Mouse (Mus musculus) MEL (cell line): Measurements from ENCODE around the gene Lrrc23. TPM values are rescaled to one million over a fixed set of nuclear protein-coding genes. Genes with fewer than 3 reads are reported as not detected.

Source experiments
- DNase-seq: peaks from one replicate; pipeline ENCODE4 v3.0.0; 2011; ENCODE audit warnings: low read depth, low spot score
- H3K27ac ChIP-seq: 2 replicates; pipeline ENCODE4 v1.5.1; 2012; ENCODE audit warnings: low read depth, mild to moderate bottlenecking, control low read depth, low read length, moderate library complexity; ENCODE audit not compliant: control insufficient read depth
- H3K27me3 ChIP-seq, 2 experiments: fragments of 150-350 bp in 1 of 2; sonication (generic) in 1 of 2; 2 replicates each; pipeline ENCODE4 v1.6.1; 2012; ENCODE audit warnings: low read length in 2 of 2, mild to moderate bottlenecking in 2 of 2, improper control_type of control experiment in 1 of 2, moderate library complexity in 1 of 2; ENCODE audit not compliant: insufficient read depth in 2 of 2, control insufficient read depth in 1 of 2
- H3K36me3 ChIP-seq, 2 experiments: 2 replicates each; pipeline ENCODE4 v1.6.1; 2012 to 2014; ENCODE audit warnings: low read length in 2 of 2, improper control_type of control experiment in 1 of 2, inconsistent platforms in 1 of 2, mild to moderate bottlenecking in 1 of 2; ENCODE audit not compliant: insufficient read depth in 2 of 2, control insufficient read depth in 1 of 2
- H3K4me1 ChIP-seq, 2 experiments: fragments of 150-350 bp in 1 of 2; sonication (generic) in 1 of 2; 2 replicates each; pipeline ENCODE4 v1.6.1; 2012; ENCODE audit warnings: low read length in 2 of 2, improper control_type of control experiment in 1 of 2, mild to moderate bottlenecking in 1 of 2; ENCODE audit not compliant: insufficient read depth in 2 of 2, control insufficient read depth in 1 of 2
- H3K4me3 ChIP-seq, 2 experiments: fragments of 150-350 bp in 1 of 2; sonication (generic) in 1 of 2; 2 replicates each; pipeline ENCODE4 v1.5.1; 2012; ENCODE audit warnings: low read depth in 2 of 2, low read length in 2 of 2, mild to moderate bottlenecking in 2 of 2, moderate library complexity in 2 of 2, control low read depth in 1 of 2, improper control_type of control experiment in 1 of 2; ENCODE audit not compliant: control insufficient read depth in 1 of 2, insufficient read depth in 1 of 2
- H3K79me2 ChIP-seq: 2 replicates; pipeline ENCODE4 v1.6.1; 2012; ENCODE audit warnings: mild to moderate bottlenecking, low read length, moderate library complexity; ENCODE audit not compliant: control insufficient read depth, poor library complexity, insufficient read depth
- H3K9ac ChIP-seq: 2 replicates; pipeline ENCODE4 v1.6.1; 2012; ENCODE audit warnings: low read depth, mild to moderate bottlenecking, control low read depth, low read length, moderate library complexity; ENCODE audit not compliant: control insufficient read depth, poor library complexity, severe bottlenecking
- H3K9me3 ChIP-seq: fragments of 150-350 bp; sonication (generic); replicated peaks from 2 replicates; pipeline ENCODE4 v1.6.1; 2012; ENCODE audit warnings: mild to moderate bottlenecking, low read length, improper control_type of control experiment, moderate library complexity; ENCODE audit not compliant: insufficient read depth
- BHLHE40 ChIP-seq: IDR thresholded peaks from 2 replicates; pipeline ENCODE4 v1.6.1; 2012; ENCODE audit warnings: low read depth, mild to moderate bottlenecking, inconsistent platforms, low read length, improper control_type of control experiment, borderline replicate concordance
- CHD1 ChIP-seq: IDR thresholded peaks from 2 replicates; pipeline ENCODE4 v1.6.1; 2012; ENCODE audit warnings: low read depth, mild to moderate bottlenecking, inconsistent platforms, low read length, improper control_type of control experiment
- CHD2 ChIP-seq: IDR thresholded peaks from 2 replicates; pipeline ENCODE4 v1.6.1; 2011; ENCODE audit warnings: low read length, improper control_type of control experiment
- CTCF ChIP-seq, 3 experiments: IDR thresholded peaks in 2 of 3; conservative IDR thresholded peaks in 1 of 3; 2 replicates each; pipeline ENCODE4 v1.5.1; 2011 to 2012; ENCODE audit warnings: low read length in 3 of 3, low read depth in 2 of 3, mild to moderate bottlenecking in 2 of 3, improper control_type of control experiment in 1 of 3, inconsistent platforms in 1 of 3, mixed read lengths in 1 of 3, moderate library complexity in 1 of 3; ENCODE audit not compliant: control insufficient read depth in 1 of 3, insufficient read depth in 1 of 3, poor library complexity in 1 of 3, severe bottlenecking in 1 of 3
- E2F4 ChIP-seq: IDR thresholded peaks from 2 replicates; pipeline ENCODE4 v1.6.1; 2011; ENCODE audit warnings: low read depth, low read length, improper control_type of control experiment, borderline replicate concordance
- ELF1 ChIP-seq: IDR thresholded peaks from 2 replicates; pipeline ENCODE4 v1.6.1; 2014; ENCODE audit warnings: low read depth, mild to moderate bottlenecking, inconsistent platforms, low read length, improper control_type of control experiment, moderate library complexity
- ETS1 ChIP-seq: IDR thresholded peaks from 2 replicates; pipeline ENCODE4 v1.6.1; 2012; ENCODE audit warnings: low read depth, mild to moderate bottlenecking, inconsistent platforms, low read length, improper control_type of control experiment, moderate library complexity
- GABPA ChIP-seq: IDR thresholded peaks from 2 replicates; pipeline ENCODE4 v1.6.1; 2012; ENCODE audit warnings: low read depth, mild to moderate bottlenecking, inconsistent platforms, low read length, improper control_type of control experiment, moderate library complexity
- GATA1 ChIP-seq: IDR thresholded peaks from 2 replicates; pipeline ENCODE4 v1.6.1; 2011; ENCODE audit warnings: low read depth, low read length, improper control_type of control experiment
- HCFC1 ChIP-seq: IDR thresholded peaks from 2 replicates; pipeline ENCODE4 v1.6.1; 2012; ENCODE audit warnings: low read depth, mild to moderate bottlenecking, inconsistent platforms, low read length, improper control_type of control experiment, moderate library complexity
- JUND ChIP-seq: IDR thresholded peaks from 2 replicates; pipeline ENCODE4 v1.6.1; 2011; ENCODE audit warnings: low read depth, mild to moderate bottlenecking, improper control_type of control experiment, low read length
- KAT2A ChIP-seq: conservative IDR thresholded peaks from 2 replicates; pipeline ENCODE4 v1.6.1; 2012; ENCODE audit warnings: low read depth, low read length, improper control_type of control experiment, inconsistent platforms
- MAFK ChIP-seq: IDR thresholded peaks from 2 replicates; pipeline ENCODE4 v1.6.1; 2011; ENCODE audit warnings: low read depth, mild to moderate bottlenecking, low read length, improper control_type of control experiment, borderline replicate concordance
- MAX ChIP-seq: IDR thresholded peaks from 2 replicates; pipeline ENCODE4 v1.6.1; 2011; ENCODE audit warnings: low read length, improper control_type of control experiment
- MAZ ChIP-seq: IDR thresholded peaks from 2 replicates; pipeline ENCODE4 v1.6.1; 2012; ENCODE audit warnings: low read depth, mild to moderate bottlenecking, inconsistent platforms, low read length, improper control_type of control experiment
- MEF2A ChIP-seq: IDR thresholded peaks from 2 replicates; pipeline ENCODE4 v1.6.1; 2014; ENCODE audit warnings: low read depth, mild to moderate bottlenecking, inconsistent platforms, low read length, improper control_type of control experiment; ENCODE audit not compliant: poor library complexity, insufficient replicate concordance, severe bottlenecking; ENCODE audit errors: extremely low read depth
- MXI1 ChIP-seq: IDR thresholded peaks from 2 replicates; pipeline ENCODE4 v1.6.1; 2011; ENCODE audit warnings: mild to moderate bottlenecking, low read depth, low read length, improper control_type of control experiment
- MYB ChIP-seq: IDR thresholded peaks from 2 replicates; pipeline ENCODE4 v1.6.1; 2011; ENCODE audit warnings: mild to moderate bottlenecking, low read depth, low read length, improper control_type of control experiment
- MYC ChIP-seq: IDR thresholded peaks from 2 replicates; pipeline ENCODE4 v1.6.1; 2011; ENCODE audit warnings: low read depth, mild to moderate bottlenecking, low read length, improper control_type of control experiment, moderate library complexity
- NELFE ChIP-seq: IDR thresholded peaks from 2 replicates; pipeline ENCODE4 v1.6.1; 2011; ENCODE audit warnings: low read depth, low read length, improper control_type of control experiment
- POLR2A ChIP-seq, 2 experiments: IDR thresholded peaks; 2 replicates each; pipeline ENCODE4 v1.6.1; 2011 to 2012; ENCODE audit warnings: low read length in 2 of 2, mild to moderate bottlenecking in 2 of 2, control low read depth in 1 of 2, improper control_type of control experiment in 1 of 2, low read depth in 1 of 2, moderate library complexity in 1 of 2; ENCODE audit not compliant: control insufficient read depth in 1 of 2, insufficient read depth in 1 of 2, poor library complexity in 1 of 2
- POLR2AphosphoS2 ChIP-seq: IDR thresholded peaks from 2 replicates; pipeline ENCODE4 v1.6.1; 2011; ENCODE audit warnings: low read length, improper control_type of control experiment
- POLR2AphosphoS5 ChIP-seq: IDR thresholded peaks from 2 replicates; pipeline ENCODE4 v1.6.1; 2012; ENCODE audit warnings: low read depth, borderline replicate concordance, mild to moderate bottlenecking, inconsistent platforms, low read length, moderate library complexity, mixed read lengths
- RAD21 ChIP-seq: IDR thresholded peaks from 2 replicates; pipeline ENCODE4 v1.6.1; 2011; ENCODE audit warnings: mild to moderate bottlenecking, low read depth, low read length, improper control_type of control experiment
- RCOR1 ChIP-seq: IDR thresholded peaks from 2 replicates; pipeline ENCODE4 v1.6.1; 2012; ENCODE audit warnings: low read depth, mild to moderate bottlenecking, inconsistent platforms, low read length, improper control_type of control experiment
- SMC3 ChIP-seq: IDR thresholded peaks from 2 replicates; pipeline ENCODE4 v1.6.1; 2011; ENCODE audit warnings: low read depth, low read length, improper control_type of control experiment
- TBP ChIP-seq: IDR thresholded peaks from 2 replicates; pipeline ENCODE4 v1.8.0; 2011; ENCODE audit warnings: low read depth, low read length, improper control_type of control experiment
- TCF12 ChIP-seq: IDR thresholded peaks from 2 replicates; pipeline ENCODE4 v1.6.1; 2014; ENCODE audit warnings: low read depth, mild to moderate bottlenecking, inconsistent platforms, low read length, improper control_type of control experiment, moderate library complexity
- UBTF ChIP-seq: IDR thresholded peaks from 2 replicates; pipeline ENCODE4 v1.6.1; 2012; ENCODE audit warnings: low read depth, mild to moderate bottlenecking, inconsistent platforms, low read length, improper control_type of control experiment, moderate library complexity, borderline replicate concordance; ENCODE audit not compliant: insufficient read depth
- USF2 ChIP-seq, 2 experiments: IDR thresholded peaks; 2 replicates each; pipeline ENCODE4 v1.6.1; 2011 to 2012; ENCODE audit warnings: improper control_type of control experiment in 2 of 2, low read length in 2 of 2, borderline replicate concordance in 1 of 2, inconsistent platforms in 1 of 2, low read depth in 1 of 2, mild to moderate bottlenecking in 1 of 2; ENCODE audit not compliant: insufficient read depth in 1 of 2
- ZC3H11A ChIP-seq: IDR thresholded peaks from 2 replicates; pipeline ENCODE4 v1.6.1; 2012; ENCODE audit warnings: low read depth, mild to moderate bottlenecking, inconsistent platforms, low read length, improper control_type of control experiment
- ZKSCAN1 ChIP-seq: IDR thresholded peaks from 2 replicates; pipeline ENCODE4 v1.6.1; 2012; ENCODE audit warnings: low read depth, mild to moderate bottlenecking, inconsistent platforms, low read length, improper control_type of control experiment, moderate library complexity
- ZMIZ1 ChIP-seq: IDR thresholded peaks from 2 replicates; pipeline ENCODE4 v1.6.1; 2012; ENCODE audit warnings: low read depth, mild to moderate bottlenecking, inconsistent platforms, low read length, improper control_type of control experiment, moderate library complexity
- polyA plus RNA-seq, 2 experiments: library from polyadenylated mRNA; stranded (reverse) in 1 of 2; unstranded in 1 of 2; fragments of >175 nt in 1 of 2; fragments of >200 nt in 1 of 2; gene quantifications; 2 replicates each; pipeline versions ENCODE4 v1.2.1 to v1.2.4; 2012; ENCODE audit warnings: low replicate concordance in 2 of 2, low read depth in 1 of 2; ENCODE audit not compliant: insufficient read length in 2 of 2, insufficient read depth in 1 of 2, missing spikeins in 1 of 2
- total RNA-seq: library from RNA; depleted of rRNA; stranded (reverse); fragments of 300-350 nt; gene quantifications from 2 replicates; pipeline ENCODE4 v1.2.3, GENCODE M21; 2012

The Lrrc23 gene
- total and polyA plus RNA-seq, 3 experiments, result 0.11 TPM; not detected in 2

DNA sequence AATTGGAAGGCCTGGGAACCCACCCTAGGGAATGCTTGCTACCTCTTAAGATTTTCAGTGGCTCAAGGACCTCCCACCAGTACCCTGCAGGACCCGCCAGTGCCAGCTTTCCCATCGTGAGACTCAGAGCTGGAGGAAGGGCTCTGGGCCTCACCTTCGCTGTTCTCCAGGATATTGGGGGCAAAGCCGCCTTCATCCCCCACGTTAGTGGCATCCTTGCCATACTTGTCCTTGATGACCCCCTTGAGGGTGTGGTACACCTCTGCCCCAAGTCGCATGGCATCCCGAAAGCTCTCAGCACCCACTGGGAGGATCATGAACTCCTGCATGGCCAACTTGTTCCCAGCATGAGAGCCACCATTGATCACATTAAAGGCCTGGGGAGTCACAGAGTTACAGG lies 13.6 kb downstream of the Lrrc23 start:
- no peaks in the 10 kb centered on the region for H3K9me3 ChIP-seq
- no peak overlapping the region for H3K9ac ChIP-seq
- H3K27me3 ChIP-seq, result no peaks in the 10 kb centered on the region

DNA sequence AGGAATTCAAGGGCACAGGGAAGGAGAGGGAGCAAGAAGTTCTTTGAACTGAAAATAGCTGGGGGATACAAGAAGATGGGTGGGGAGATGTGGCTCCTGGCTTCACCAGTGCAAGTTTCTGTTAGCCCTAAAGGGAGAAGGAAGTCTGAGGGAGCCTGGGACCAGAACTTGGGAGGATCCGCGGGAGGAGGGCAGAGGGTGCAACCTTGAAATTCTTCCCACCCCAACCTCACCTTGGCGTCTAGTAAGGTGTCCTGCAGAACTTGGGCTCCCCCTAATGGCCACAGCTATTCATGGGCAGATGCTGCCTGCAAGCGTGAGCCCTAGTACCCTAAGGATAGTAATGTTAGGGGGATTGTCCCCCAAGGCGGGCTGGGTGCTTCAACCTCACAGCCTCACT lies 20.3 kb downstream of the Lrrc23 start:
- DNase-seq, result peak; percentile 94
- peaks cover 2 to 32% of the 10 kb centered on the region in 2 experiments; a peak in 3 of 4 replicates for H3K4me1 ChIP-seq
- H3K79me2 ChIP-seq, result peaks cover 14% of the 10 kb centered on the region
- H3K9me3 ChIP-seq, result no peaks in the 10 kb centered on the region
- H3K36me3 ChIP-seq, result peaks cover 0 to 2% of the 10 kb centered on the region in 2 experiments; a peak in 1 of 4 replicates
- H3K27ac ChIP-seq, result peak overlapping the region; percentile 24; the same call in 1 of the 2 replicates
- peak overlapping the region; percentile 71 for H3K9ac ChIP-seq
- peak overlapping the region; percentile 31 to 40; a peak in 3 of 4 replicates for H3K4me3 ChIP-seq
- no peaks in the 10 kb centered on the region for H3K27me3 ChIP-seq
- 0 out of 2 replicates have a peak, but pooled peaks have one; percentile 54 for TF ChIP-seq TBP
- TF ChIP-seq ETS1, result no peak
- TF ChIP-seq ZKSCAN1, result no peak
- TF ChIP-seq MYC, result 0 out of 2 replicates have a peak, but pooled peaks have one; percentile 20
- TF ChIP-seq CHD1, result no peak
- TF ChIP-seq POLR2A (IDR thresholded peaks at IDR 0.05; ENCODE audit: control insufficient read depth in 1 of 2, insufficient read depth in 1 of 2, low read depth in 1 of 2, low read length in 2 of 2, poor library complexity in 1 of 2), result peak in 1 of 2 experiments; percentile 51; a peak in 2 of 4 replicates
- no peak for TF ChIP-seq KAT2A
- no peak for TF ChIP-seq MAFK
- TF ChIP-seq RAD21, result peak; percentile 95
- no peak for TF ChIP-seq E2F4
- no peak for TF ChIP-seq MAX
- no peak for TF ChIP-seq GATA1
- TF ChIP-seq CTCF (IDR thresholded peaks at IDR 0.05 in 2 of 3, conservative IDR thresholded peaks at IDR 0.05 in 1 of 3; ENCODE audit: control insufficient read depth in 1 of 3, insufficient read depth in 1 of 3, low read depth in 2 of 3, low read length in 3 of 3, poor library complexity in 1 of 3, severe bottlenecking in 1 of 3), result peak; percentile 92 to 95 (median 94)
- no peak for TF ChIP-seq MEF2A
- peak; percentile 80 for TF ChIP-seq SMC3
- TF ChIP-seq TCF12, result 0 out of 2 replicates have a peak, but pooled peaks have one; percentile 26
- TF ChIP-seq MYB, result no peak
- no peak for TF ChIP-seq NELFE
- TF ChIP-seq JUND, result no peak
- peak; percentile 16; the same call in 1 of the 2 replicates for TF ChIP-seq ELF1
- TF ChIP-seq GABPA, result no peak
- TF ChIP-seq ZMIZ1, result no peak
- TF ChIP-seq POLR2AphosphoS5, result no peak
- TF ChIP-seq HCFC1, result peak; percentile 75
- no peak; the same call in 1 of the 2 replicates for TF ChIP-seq POLR2AphosphoS2
- TF ChIP-seq MXI1, result no peak
- TF ChIP-seq MAZ, result peak; percentile 61; the same call in 1 of the 2 replicates
- no peak for TF ChIP-seq BHLHE40
- peak; percentile 56 for TF ChIP-seq ZC3H11A

More for the DNA sequence above, 13.6 kb downstream of the Lrrc23 start:
- Histone ChIP-seq H3K27ac (no peak overlapping the region), H3K36me3 (peaks cover 0 to 6% of the 10 kb centered on the region in 2 experiments; a peak in 1 of 4 replicates), H3K4me1 (peaks cover 0 to 15% of the 10 kb centered on the region in 2 experiments; a peak in 2 of 4 replicates), H3K79me2 (no peaks in the 10 kb centered on the region; the same call in 1 of the 2 replicates), H3K4me3 (no peak overlapping the region)
- TF ChIP-seq RCOR1, result no peak
- no peak for TF ChIP-seq MYC
- TF ChIP-seq SMC3, result no peak
- TF ChIP-seq ZMIZ1, result no peak
- TF ChIP-seq USF2 (IDR thresholded peaks at IDR 0.05; ENCODE audit: borderline replicate concordance in 1 of 2, insufficient read depth in 1 of 2, low read depth in 1 of 2, low read length in 2 of 2), result no peak
- no peak for TF ChIP-seq CHD2
- TF ChIP-seq UBTF, result no peak
- no peak for TF ChIP-seq E2F4
- no peak for DNase-seq
